Mouse (Mus musculus) cortical plate, adult 2 months (tissue): Measurements from ENCODE around the gene Vmn2r72. TPM values are rescaled to one million over a fixed set of nuclear protein-coding genes. Genes with fewer than 3 reads are reported as not detected.

Source experiments
- H3K27ac ChIP-seq: fragments of 200-500 bp; 2 replicates; pipeline ENCODE4 v1.5.1; 2012; ENCODE audit warnings: low read length, control low read depth, inconsistent platforms; ENCODE audit not compliant: insufficient read depth
- H3K4me1 ChIP-seq: fragments of 200-500 bp; 2 replicates; pipeline ENCODE4 v1.6.1; 2011; ENCODE audit warnings: low read length; ENCODE audit not compliant: control insufficient read depth, insufficient read depth
- H3K4me3 ChIP-seq: fragments of 200-500 bp; 2 replicates; pipeline ENCODE4 v1.5.1; 2011; ENCODE audit warnings: mild to moderate bottlenecking, low read length, control low read depth; ENCODE audit not compliant: insufficient read depth
- CTCF ChIP-seq: fragments of 200-500 bp; IDR thresholded peaks from 2 replicates; pipeline ENCODE4 v1.5.1; 2011; ENCODE audit warnings: mild to moderate bottlenecking, control low read depth, low read length; ENCODE audit not compliant: insufficient read depth; ENCODE audit errors: extremely low read depth
- POLR2A ChIP-seq: fragments of 200-500 bp; IDR thresholded peaks from 2 replicates; pipeline ENCODE4 v1.6.1; 2011; ENCODE audit warnings: mild to moderate bottlenecking, low read length, control low read depth; ENCODE audit not compliant: insufficient read depth; ENCODE audit errors: extremely low read depth
- polyA plus RNA-seq: library from polyadenylated mRNA; depleted of rRNA; stranded (reverse); fragments of >200 nt; gene quantifications from 2 replicates; pipeline ENCODE4 v1.2.3, GENCODE M21; 2012; rRNA removed

Vmn2r72 gene
- not detected in 2 replicates for polyA plus RNA-seq

- TF ChIP-seq CTCF (no peak), POLR2A (no peak)
- no peaks in the 10 kb centered on the region for H3K4me1 ChIP-seq
- no peak within 1 kb of the TSS for H3K4me3 ChIP-seq
- no peak within 1 kb of the TSS for H3K27ac ChIP-seq
Measured at GRCm38 (mm10) chr7:85754997-85755396, at the start of gene Vmn2r72. Gene Vmn2r72, minus strand, starts transcription at chr7:85755097.

Other genes starting within 250 kb of the Vmn2r72 start
- not detected in 2 replicates for gene Vmn2r71, start 192.0 kb downstream of the Vmn2r72 start, polyA plus RNA-seq
- not detected in 2 replicates for gene Vmn2r70, start 185.9 kb downstream of the Vmn2r72 start, polyA plus RNA-seq
- gene Vmn2r73, start 121.2 kb upstream of the Vmn2r72 start, polyA plus RNA-seq: not detected in 2 replicates
- not detected in 2 replicates for gene Vmn2r74, start 206.5 kb upstream of the Vmn2r72 start, polyA plus RNA-seq